Mouse (Mus musculus): ENCODE data around the gene Hmgb1. TPM values are rescaled to one million over a fixed set of nuclear protein-coding genes. Genes with fewer than 3 reads are reported as not detected.

Hmgb1 gene
- polyA plus RNA-seq, 1 experiment from 2014 or later, result 1,601 TPM

DNA sequence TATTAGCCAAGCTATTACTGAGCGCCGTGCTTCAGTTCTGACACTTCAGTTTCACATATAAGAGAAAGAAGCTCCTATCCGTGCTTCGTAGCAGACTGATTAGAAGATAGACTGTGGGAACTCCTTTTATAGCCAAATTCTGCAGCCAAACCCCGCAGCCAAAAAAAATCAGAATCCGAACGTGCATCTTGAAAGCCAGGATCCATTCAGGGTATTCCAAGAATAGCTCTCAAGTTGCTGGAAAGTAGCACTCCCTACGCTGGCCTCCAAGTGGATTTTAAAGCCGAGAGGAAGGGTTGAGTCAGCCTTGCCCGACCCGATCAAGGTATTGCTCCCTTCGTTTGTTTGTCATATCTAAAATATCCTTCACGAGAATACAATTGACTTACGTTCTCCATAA, 93.0 kb downstream of the Hmgb1 start:
- no peak overlapping the region for H3K4me3 ChIP-seq (ENCODE audit: low read length)
- no peaks in the 10 kb centered on the region for H3K36me3 ChIP-seq (ENCODE audit: control insufficient read depth, insufficient read depth, low read length)
- WGBS, result 80% methylated on average over 14 of the region's 14 CpGs
- H3K27ac ChIP-seq (ENCODE audit: low read length), result no peak overlapping the region
- H3K9ac ChIP-seq (ENCODE audit: low read length), result no peak overlapping the region
- ATAC-seq (ENCODE audit: low read depth), result no peak
- H3K4me2 ChIP-seq (ENCODE audit: low read depth, low read length), result no peak overlapping the region
- no peaks in the 10 kb centered on the region for H3K4me1 ChIP-seq (replicated peaks; ENCODE audit: control insufficient read depth, insufficient read depth, low read length)
- H3K9me3 ChIP-seq (ENCODE audit: control insufficient read depth, low read length), result no peaks in the 10 kb centered on the region
- H3K27me3 ChIP-seq (ENCODE audit: control insufficient read depth, insufficient read depth, low read depth, low read length), result no peaks in the 10 kb centered on the region

DNA sequence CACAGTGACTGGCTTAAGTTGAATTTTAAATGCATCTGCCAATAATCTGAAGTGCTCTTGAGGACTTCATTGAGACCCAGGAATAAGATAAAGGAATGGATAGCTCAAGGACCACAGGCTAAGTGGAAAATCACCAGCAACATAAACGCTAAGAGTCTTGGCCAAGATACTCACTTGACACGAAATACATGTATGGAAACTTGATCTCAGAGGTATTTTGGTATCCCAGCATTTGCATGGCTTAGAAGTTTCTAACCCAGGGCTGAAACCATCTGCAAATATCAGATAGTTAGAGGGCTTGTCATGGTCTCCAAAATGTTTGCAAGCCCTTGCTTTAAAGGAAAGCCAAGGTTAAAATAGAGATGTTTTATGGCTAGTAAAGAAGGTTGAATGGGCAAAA, 94.4 kb downstream of the Hmgb1 start:
- WGBS, result 43% methylated on average over 2 of the region's 2 CpGs
- Histone ChIP-seq H3K4me1 (replicated peaks; ENCODE audit: control insufficient read depth, insufficient read depth, low read length) (no peaks in the 10 kb centered on the region), H3K4me3 (ENCODE audit: low read length) (no peak overlapping the region), H3K27me3 (ENCODE audit: control insufficient read depth, insufficient read depth, low read depth, low read length) (no peaks in the 10 kb centered on the region), H3K9me3 (ENCODE audit: control insufficient read depth, low read length) (no peaks in the 10 kb centered on the region), H3K27ac (ENCODE audit: low read length) (no peak overlapping the region), H3K4me2 (ENCODE audit: low read depth, low read length) (no peak overlapping the region), H3K9ac (ENCODE audit: low read length) (no peak overlapping the region), H3K36me3 (ENCODE audit: control insufficient read depth, insufficient read depth, low read length) (no peaks in the 10 kb centered on the region)
- no peak for ATAC-seq (ENCODE audit: low read depth)

DNA sequence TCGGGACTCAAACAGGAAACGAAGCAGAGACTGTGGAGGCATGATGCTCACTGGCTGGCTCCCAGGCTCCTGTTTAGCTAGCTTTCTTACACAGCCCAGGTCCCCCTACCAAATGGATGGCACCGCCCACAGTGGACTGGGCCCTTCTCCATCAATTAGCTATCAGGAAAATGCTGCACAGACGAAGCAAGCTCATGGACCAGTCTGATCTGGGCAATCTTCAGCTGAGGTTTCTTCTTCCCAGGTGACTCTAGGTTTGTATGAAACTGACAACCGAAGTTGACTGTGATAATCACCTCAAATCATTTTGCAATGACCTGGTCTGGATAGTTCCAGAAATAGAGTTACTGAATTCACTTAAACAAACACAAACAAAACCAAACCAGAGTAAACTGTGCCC, 94.8 kb downstream of the Hmgb1 start:
- Histone ChIP-seq H3K4me1 (replicated peaks; ENCODE audit: control insufficient read depth, insufficient read depth, low read length) (no peaks in the 10 kb centered on the region), H3K9me3 (ENCODE audit: control insufficient read depth, low read length) (no peaks in the 10 kb centered on the region), H3K9ac (ENCODE audit: low read length) (no peak overlapping the region), H3K27me3 (ENCODE audit: control insufficient read depth, insufficient read depth, low read depth, low read length) (no peaks in the 10 kb centered on the region), H3K4me3 (ENCODE audit: low read length) (no peak overlapping the region), H3K27ac (ENCODE audit: low read length) (no peak overlapping the region), H3K4me2 (ENCODE audit: low read depth, low read length) (no peak overlapping the region), H3K36me3 (ENCODE audit: control insufficient read depth, insufficient read depth, low read length) (no peaks in the 10 kb centered on the region)
- no peak for ATAC-seq (ENCODE audit: low read depth)
- 89% methylated on average over 5 of the region's 5 CpGs for WGBS

DNA sequence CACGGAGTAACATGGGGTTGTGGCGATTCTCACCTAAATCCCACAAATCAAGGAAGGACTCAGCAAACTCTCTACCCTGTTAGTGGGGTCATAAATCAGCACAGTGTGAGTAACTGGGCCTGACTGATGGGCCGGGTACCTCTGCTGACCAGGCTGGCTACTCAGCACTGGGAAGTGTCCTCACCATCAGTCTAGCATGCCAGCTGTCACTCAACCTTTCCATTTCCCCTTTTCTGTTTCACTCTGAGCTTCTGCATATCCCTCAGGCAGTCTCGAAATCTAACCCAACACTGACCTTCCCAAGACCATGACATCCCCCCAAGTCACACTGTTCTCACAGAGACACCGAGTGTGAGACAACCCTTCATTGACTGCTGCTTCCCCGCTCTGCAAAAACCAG, 95.4 kb downstream of the Hmgb1 start:
- H3K9me3 ChIP-seq (ENCODE audit: control insufficient read depth, low read length), result no peaks in the 10 kb centered on the region
- H3K4me2 ChIP-seq (ENCODE audit: low read depth, low read length), result no peak overlapping the region
- no peak overlapping the region for H3K27ac ChIP-seq (ENCODE audit: low read length)
- WGBS, result 78% methylated on average over 6 of the region's 6 CpGs
- H3K27me3 ChIP-seq (ENCODE audit: control insufficient read depth, insufficient read depth, low read depth, low read length), result no peaks in the 10 kb centered on the region
- H3K4me1 ChIP-seq (replicated peaks; ENCODE audit: control insufficient read depth, insufficient read depth, low read length), result no peaks in the 10 kb centered on the region
- no peak for ATAC-seq (ENCODE audit: low read depth)
- H3K9ac ChIP-seq (ENCODE audit: low read length), result no peak overlapping the region
- no peak overlapping the region for H3K4me3 ChIP-seq (ENCODE audit: low read length)
- no peaks in the 10 kb centered on the region for H3K36me3 ChIP-seq (ENCODE audit: control insufficient read depth, insufficient read depth, low read length)

DNA sequence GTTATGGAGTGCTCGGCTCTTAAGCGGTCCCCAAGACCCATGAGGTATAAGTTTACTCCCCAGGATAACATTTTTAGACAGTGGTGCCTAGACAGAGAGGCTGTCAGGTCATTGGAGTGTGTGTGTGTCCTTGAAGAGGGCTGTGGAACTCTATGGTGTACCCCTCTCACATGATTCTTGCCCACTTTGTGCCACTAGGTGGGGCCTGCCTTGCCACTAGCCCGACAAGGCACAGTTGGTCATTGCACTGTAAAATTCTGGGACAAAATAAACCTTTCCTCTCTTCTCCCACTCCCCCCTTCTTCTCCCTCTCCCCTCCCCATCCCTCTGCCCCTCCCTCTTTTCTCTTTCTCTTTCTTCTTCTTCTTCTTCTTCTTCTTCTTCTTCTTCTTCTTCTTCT, 96.1 kb downstream of the Hmgb1 start:
- no peak overlapping the region for H3K4me2 ChIP-seq (ENCODE audit: low read depth, low read length)
- no peak overlapping the region for H3K4me3 ChIP-seq (ENCODE audit: low read length)
- no peaks in the 10 kb centered on the region for H3K36me3 ChIP-seq (ENCODE audit: control insufficient read depth, insufficient read depth, low read length)
- no peak overlapping the region for H3K9ac ChIP-seq (ENCODE audit: low read length)
- no peaks in the 10 kb centered on the region for H3K4me1 ChIP-seq (replicated peaks; ENCODE audit: control insufficient read depth, insufficient read depth, low read length)
- ATAC-seq (ENCODE audit: low read depth), result no peak
- H3K27ac ChIP-seq (ENCODE audit: low read length), result no peak overlapping the region
- WGBS, result 76% methylated on average over 3 of the region's 3 CpGs
- no peaks in the 10 kb centered on the region for H3K9me3 ChIP-seq (ENCODE audit: control insufficient read depth, low read length)
- H3K27me3 ChIP-seq (ENCODE audit: control insufficient read depth, insufficient read depth, low read depth, low read length), result no peaks in the 10 kb centered on the region

DNA sequence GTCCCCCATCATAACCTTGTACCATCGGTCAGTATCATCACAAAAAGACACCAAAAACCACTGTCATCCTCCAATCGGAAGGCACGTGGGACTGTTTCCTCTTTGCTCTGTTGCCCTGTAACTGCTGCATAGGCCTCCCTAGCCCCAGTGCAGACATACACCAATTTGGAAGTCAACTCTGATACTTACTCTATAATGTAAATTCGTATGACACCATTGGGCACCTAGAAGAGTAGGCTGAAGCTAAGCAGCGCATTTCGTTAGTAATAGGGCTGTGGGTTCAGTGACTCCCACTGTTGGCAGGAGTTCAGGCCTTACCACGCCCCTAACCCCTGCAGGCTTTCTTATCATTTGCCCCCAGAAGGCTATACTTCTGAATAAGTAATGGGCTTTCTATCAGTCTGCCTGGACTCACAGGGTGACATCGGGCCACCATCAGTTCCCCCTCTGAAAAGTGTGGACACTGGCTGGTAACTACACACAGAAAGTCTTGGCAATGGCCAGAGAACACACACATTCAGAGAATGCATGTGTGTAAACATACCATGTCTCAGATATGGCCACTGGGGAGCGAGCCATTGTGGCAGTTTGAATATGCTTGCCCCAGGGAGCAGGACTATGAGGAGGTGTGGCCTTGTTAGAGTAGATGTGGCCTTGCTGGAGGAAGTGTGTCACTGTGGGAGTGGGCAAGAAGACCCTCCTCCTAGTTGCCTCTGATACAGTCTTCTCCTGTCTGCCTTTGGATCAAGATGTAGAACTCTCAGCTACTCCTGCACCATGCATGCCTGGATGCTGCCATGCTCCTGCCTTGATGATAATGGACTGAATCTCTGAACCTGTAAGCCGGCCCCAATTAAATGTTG, 97.7 kb downstream of the Hmgb1 start:
- Histone ChIP-seq H3K4me3 (ENCODE audit: low read length) (no peak overlapping the region), H3K27me3 (ENCODE audit: control insufficient read depth, insufficient read depth, low read depth, low read length) (no peaks in the 10 kb centered on the region), H3K4me1 (replicated peaks; ENCODE audit: control insufficient read depth, insufficient read depth, low read length) (no peaks in the 10 kb centered on the region), H3K4me2 (ENCODE audit: low read depth, low read length) (no peak overlapping the region), H3K36me3 (ENCODE audit: control insufficient read depth, insufficient read depth, low read length) (no peaks in the 10 kb centered on the region), H3K9me3 (ENCODE audit: control insufficient read depth, low read length) (no peaks in the 10 kb centered on the region), H3K9ac (ENCODE audit: low read length) (no peak overlapping the region), H3K27ac (ENCODE audit: low read length) (no peak overlapping the region)
- ATAC-seq (ENCODE audit: low read depth), result no peak
- WGBS, result 80% methylated on average over 10 of the region's 10 CpGs

DNA sequence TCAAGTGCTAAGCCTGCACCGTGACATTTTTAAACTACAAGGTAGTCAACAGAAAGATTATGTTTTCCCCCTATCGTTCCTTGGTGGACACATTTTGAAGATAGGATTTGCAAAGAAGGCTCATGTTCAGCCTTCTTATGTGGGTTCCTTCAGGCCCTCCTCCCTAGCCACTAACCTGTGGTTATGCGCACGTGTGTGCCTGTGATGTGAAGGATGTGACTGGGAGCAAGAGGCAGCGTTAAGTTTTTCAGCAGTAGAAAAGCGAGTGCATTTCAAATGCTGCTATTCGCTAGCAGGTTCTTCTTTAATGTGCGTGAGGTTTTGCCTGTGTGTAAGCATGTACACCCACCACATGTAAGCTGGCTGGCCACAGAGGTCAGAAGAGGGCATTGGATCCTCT, 103.8 kb downstream of the Hmgb1 start:
- H3K27me3 ChIP-seq (ENCODE audit: control insufficient read depth, insufficient read depth, low read depth, low read length), result no peaks in the 10 kb centered on the region
- H3K4me1 ChIP-seq (replicated peaks; ENCODE audit: control insufficient read depth, insufficient read depth, low read length), result peaks cover 8% of the 10 kb centered on the region; the same call in 1 of the 2 replicates
- no peaks in the 10 kb centered on the region for H3K36me3 ChIP-seq (ENCODE audit: control insufficient read depth, insufficient read depth, low read length)
- H3K9me3 ChIP-seq (ENCODE audit: control insufficient read depth, low read length), result no peaks in the 10 kb centered on the region
- no peak overlapping the region for H3K4me3 ChIP-seq (ENCODE audit: low read length)
- H3K4me2 ChIP-seq (ENCODE audit: low read depth, low read length), result no peak overlapping the region
- H3K9ac ChIP-seq (ENCODE audit: low read length), result no peak overlapping the region
- WGBS, result 89% methylated on average over 8 of the region's 8 CpGs
- no peak for ATAC-seq (ENCODE audit: low read depth)
- H3K27ac ChIP-seq (ENCODE audit: low read length), result no peak overlapping the region

DNA sequence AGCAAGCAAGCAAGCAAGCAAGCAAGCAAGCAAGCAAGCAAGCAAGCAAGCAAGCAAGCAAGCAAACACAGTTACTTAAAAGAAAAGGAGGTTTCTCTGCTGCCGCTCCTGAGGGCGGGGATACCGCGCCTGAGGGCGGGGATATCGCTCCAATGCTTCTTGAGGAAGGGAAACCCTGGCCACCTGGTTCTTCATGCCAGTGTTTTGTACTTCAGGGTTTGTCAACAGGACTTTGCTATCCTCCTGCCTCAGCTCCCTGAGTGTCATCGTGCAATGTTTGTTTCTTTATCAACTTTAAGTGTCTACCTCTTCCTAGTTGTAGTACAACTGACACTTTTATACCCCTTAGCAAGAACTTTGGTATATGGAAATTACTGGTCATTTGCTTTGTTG, 104.5 kb downstream of the Hmgb1 start:
- ATAC-seq (ENCODE audit: low read depth), result no peak
- 48% methylated on average over 7 of the region's 7 CpGs for WGBS
- Histone ChIP-seq H3K27me3 (ENCODE audit: control insufficient read depth, insufficient read depth, low read depth, low read length) (no peaks in the 10 kb centered on the region), H3K4me1 (replicated peaks; ENCODE audit: control insufficient read depth, insufficient read depth, low read length) (peaks cover 8% of the 10 kb centered on the region; the same call in 1 of the 2 replicates), H3K9me3 (ENCODE audit: control insufficient read depth, low read length) (no peaks in the 10 kb centered on the region), H3K27ac (ENCODE audit: low read length) (peak overlapping the region; percentile 73; the same call in 1 of the 2 replicates), H3K4me2 (ENCODE audit: low read depth, low read length) (peak overlapping the region; percentile 37; the same call in 1 of the 2 replicates), H3K4me3 (ENCODE audit: low read length) (no peak overlapping the region), H3K36me3 (ENCODE audit: control insufficient read depth, insufficient read depth, low read length) (no peaks in the 10 kb centered on the region), H3K9ac (ENCODE audit: low read length) (peak overlapping the region; percentile 33)

DNA sequence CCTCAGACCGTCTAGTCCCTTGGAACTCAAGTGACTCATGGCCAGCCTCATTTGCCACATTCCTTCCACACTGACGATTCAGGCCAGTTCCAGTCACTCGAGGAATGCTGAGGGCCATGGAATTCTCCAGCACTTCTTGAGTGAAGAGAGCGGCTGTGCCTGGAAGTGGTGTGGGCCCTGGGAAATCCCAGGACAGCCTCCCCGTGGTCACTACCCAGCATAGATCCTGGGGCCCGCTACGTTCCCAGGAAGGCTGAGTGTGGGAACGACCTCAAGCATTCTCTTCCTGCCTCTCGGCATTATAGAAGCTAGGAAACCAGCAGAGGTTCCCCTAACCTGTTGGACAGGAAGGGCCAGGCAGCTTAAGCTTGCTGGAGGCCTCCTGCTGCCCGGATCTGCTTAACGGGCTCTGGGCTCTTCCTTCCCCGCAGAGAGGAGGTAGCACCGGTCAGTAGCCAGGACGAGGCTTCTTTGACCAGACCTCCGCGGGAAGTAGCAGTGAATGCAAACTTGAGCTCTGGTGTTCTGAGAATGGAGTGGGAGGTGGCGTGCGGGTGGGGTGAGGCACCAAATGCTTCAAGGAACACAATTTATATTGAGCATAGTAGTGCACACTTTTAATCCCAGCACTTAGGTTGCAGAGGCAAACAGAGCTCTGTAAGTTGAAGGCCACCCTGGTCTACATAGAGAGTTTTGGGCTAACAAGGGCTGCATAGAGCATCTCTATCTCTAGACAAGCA, 105.1 kb downstream of the Hmgb1 start:
- Histone ChIP-seq H3K36me3 (ENCODE audit: control insufficient read depth, insufficient read depth, low read length) (no peaks in the 10 kb centered on the region), H3K4me2 (ENCODE audit: low read depth, low read length) (peak overlapping the region; percentile 37), H3K9me3 (ENCODE audit: control insufficient read depth, low read length) (no peaks in the 10 kb centered on the region), H3K4me1 (replicated peaks; ENCODE audit: control insufficient read depth, insufficient read depth, low read length) (peaks cover 8% of the 10 kb centered on the region; the same call in 1 of the 2 replicates), H3K27me3 (ENCODE audit: control insufficient read depth, insufficient read depth, low read depth, low read length) (no peaks in the 10 kb centered on the region), H3K27ac (ENCODE audit: low read length) (peak overlapping the region; percentile 73), H3K4me3 (ENCODE audit: low read length) (no peak overlapping the region), H3K9ac (ENCODE audit: low read length) (peak overlapping the region; percentile 33)
- 16% methylated on average over 18 of the region's 18 CpGs for WGBS
- peak; percentile 77 for ATAC-seq (ENCODE audit: low read depth)

Data from lung, embryonic 16.5 days (tissue).